Mouse (Mus musculus) cerebellum, adult 2 months (tissue): ENCODE measurements around the gene Kars.

ENCODE experiments used
- CTCF ChIP-seq: fragments of 200-500 bp; IDR thresholded peaks from 2 replicates; pipeline ENCODE4 v1.5.1; 2011; ENCODE audit warnings: low read depth, mild to moderate bottlenecking, control low read depth, low read length, moderate library complexity, borderline replicate concordance; ENCODE audit not compliant: insufficient read depth
- POLR2A ChIP-seq: fragments of 200-500 bp; IDR thresholded peaks from 2 replicates; pipeline ENCODE4 v1.6.1; 2011; ENCODE audit warnings: low read length, control low read depth, borderline replicate concordance; ENCODE audit not compliant: insufficient read depth

GRCm38 (mm10) chr8:111964351-111964750 lies 46.8 kb downstream of the Kars start:
- TF ChIP-seq CTCF (no peak), POLR2A (no peak)
